Mouse (Mus musculus) myocyte (in vitro differentiated cells): ENCODE results near the gene Dlg2.

Experiments used
- MAX ChIP-seq: IDR thresholded peaks from one replicate; pipeline ENCODE4 v1.6.1; 2011; ENCODE audit warnings: low read depth, mild to moderate bottlenecking, control low read depth
- POLR2A ChIP-seq: IDR thresholded peaks from one replicate; pipeline ENCODE4 v1.6.1; 2011; ENCODE audit warnings: low read depth, mild to moderate bottlenecking, control low read depth, moderate library complexity; ENCODE audit not compliant: insufficient read length
- POLR2AphosphoS2 ChIP-seq: IDR thresholded peaks from one replicate; pipeline ENCODE4 v1.6.1; 2011; ENCODE audit warnings: low read depth, control low read depth; ENCODE audit not compliant: insufficient read length
- TCF3 ChIP-seq: IDR thresholded peaks from one replicate; pipeline ENCODE4 v1.6.1; 2011; ENCODE audit warnings: low read depth, control low read depth; ENCODE audit not compliant: insufficient read length

DNA sequence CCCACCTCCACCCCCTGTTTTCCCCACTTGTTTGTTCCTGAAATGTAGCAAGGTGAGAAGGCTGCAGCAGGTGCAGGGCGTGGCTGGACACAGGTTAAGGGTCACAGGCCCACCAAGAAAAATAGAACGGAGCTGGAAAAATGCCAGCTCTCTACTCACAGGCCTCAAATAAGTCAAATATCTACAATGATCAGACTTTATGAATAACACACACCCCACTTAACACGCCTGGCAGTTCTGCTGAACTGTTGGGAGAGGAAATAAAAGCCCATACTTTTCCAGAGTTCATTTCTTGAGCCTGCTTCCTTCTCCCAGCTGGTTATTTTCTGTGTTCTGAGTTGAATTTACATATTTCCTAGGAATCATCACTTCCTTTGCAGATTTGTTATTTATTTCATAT lies 967.4 kb downstream of the Dlg2 start:
- TF ChIP-seq TCF3, result no peak
- TF ChIP-seq POLR2AphosphoS2, result no peak
- no peak for TF ChIP-seq POLR2A
- TF ChIP-seq MAX, result no peak
